9 mouse cellular contexts compared by ENCODE assay signal in genomic region chr7:112204380-112204963, GRCm38 (mm10). TPM values are rescaled to one million over a fixed set of nuclear protein-coding genes. Genes with fewer than 3 reads are reported as not detected.
DNase-seq lines count a peak whose midpoint lies in the region; ATAC-seq and TF ChIP-seq lines count a peak whose summit lies in the region.
"Had no signal": no experiment of that assay in that cellular context is flagged by ENCODE, and none has a peak within 500 bp of the region (broad histone marks: within the 10 kb centered on the region; RNA-seq: fewer than 3 reads in every experiment).

No protein-coding gene starts in this region.

- H3K4me3 ChIP-seq in layer of hippocampus, adult 2 months, result no peak overlapping the region
- no peak overlapping the region for H3K4me3 ChIP-seq in forebrain, embryonic 14.5 days (ENCODE audit: low read depth, low read length)

- no peaks in the 10 kb centered on the region for H3K36me3 ChIP-seq in forebrain, embryonic 14.5 days (ENCODE audit: control insufficient read depth, insufficient read depth, low read length)

- no peaks in the 10 kb centered on the region for H3K27me3 ChIP-seq in forebrain, embryonic 14.5 days (replicated peaks; ENCODE audit: control insufficient read depth, insufficient read depth, low read length)

- WGBS in forebrain, embryonic 14.5 days, result 69% methylated on average over 6 of the region's 6 CpGs

- H3K9ac ChIP-seq in forebrain, embryonic 14.5 days (ENCODE audit: low read length), result no peak overlapping the region

- H3K27ac ChIP-seq in layer of hippocampus, adult 2 months, result peak overlapping the region; percentile 80
- H3K27ac ChIP-seq in forebrain, embryonic 14.5 days (ENCODE audit: low read depth, low read length), result no peak overlapping the region

- no peaks in the 10 kb centered on the region for H3K9me3 ChIP-seq in forebrain, embryonic 14.5 days (replicated peaks; ENCODE audit: control insufficient read depth, low read length)

- no peak for ATAC-seq in forebrain, embryonic 14.5 days

- H3K4me2 ChIP-seq in forebrain, embryonic 14.5 days (ENCODE audit: low read length), result no peak overlapping the region

- no peaks in the 10 kb centered on the region for H3K4me1 ChIP-seq in forebrain, embryonic 14.5 days (ENCODE audit: control insufficient read depth, insufficient read depth, low read length)

- peak in 1 of 2 experiments; percentile 47 for DNase-seq in layer of hippocampus, adult 2 months (ENCODE audit: low spot score in 2 of 2)
- DNase-seq in layer of hippocampus, adult 11-12 months (ENCODE audit: low spot score), result no peak
- DNase-seq in CD4-positive helper T cell, adult 2 months (ENCODE audit: low read depth, low spot score), result peak; percentile 36
- DNase-seq in brain, adult 2 months (ENCODE audit: low read depth, low spot score), result peak; percentile 92
- peak; percentile 71 for DNase-seq in induced T-regulatory cell, adult 2 months (ENCODE audit: low read depth)
- no peak for DNase-seq in adrenal gland, adult 18-20 months (ENCODE audit: low spot score in 2 of 2)
- DNase-seq in T-cell, adult 2 months (ENCODE audit: low spot score), result no peak
- no peak for DNase-seq in forebrain, embryonic 14.5 days (ENCODE audit: low spot score)

- TF ChIP-seq CTCF in layer of hippocampus, adult 2 months (conservative IDR thresholded peaks at IDR 0.05), result no peak

RNA-seq across cellular contexts. Expression of gene Mical2, which starts 21.2 kb away (rescaled TPM):
- 100 to 1,000 TPM; 667 to 694 TPM for total RNA-seq in layer of hippocampus, adult 2 months (2021)
- total RNA-seq in adrenal gland, adult 18-20 months (2021), result 10 to 100 TPM in 1 of 2 experiments, 1 to 10 TPM in 1; 9.1 to 17.9 TPM
- 2.6 and 6.2 TPM in 2 replicates for polyA plus RNA-seq in forebrain, embryonic 14.5 days (2014; fragmentation: Nextera tagmentation; extraction: Ambion mirVana)

RNA-seq across cellular contexts. Expression of gene Dkk3, which starts 45.6 kb away (rescaled TPM):
- 100 to 1,000 TPM; 253 to 270 TPM for total RNA-seq in layer of hippocampus, adult 2 months (2021)
- 10 to 100 TPM; 19.0 to 20.1 TPM for total RNA-seq in adrenal gland, adult 18-20 months (2021)
- polyA plus RNA-seq in forebrain, embryonic 14.5 days (2014; fragmentation: Nextera tagmentation; extraction: Ambion mirVana), result 22.9 and 24.7 TPM in 2 replicates
- total RNA-seq: granulocyte monocyte progenitor cell, adult 5-6 weeks had no signal

Comparison
In these comparisons a context has a peak if more than half of its experiments do, and no peak if none do; other contexts are left out.
1. DNase-seq: peak in CD4-positive helper T cell, adult 2 months (single experiment), brain, adult 2 months (single experiment) and induced T-regulatory cell, adult 2 months (single experiment); none in layer of hippocampus, adult 11-12 months (single experiment), adrenal gland, adult 18-20 months (0 of 2), T-cell, adult 2 months (single experiment) and forebrain, embryonic 14.5 days (single experiment).
2. RNA of gene Mical2, which starts 21.2 kb away (total RNA-seq): 667 to 694 TPM in layer of hippocampus, adult 2 months; 9.1 to 17.9 TPM in adrenal gland, adult 18-20 months; every median in the first group is over 10 times any median in the second.
3. RNA of gene Dkk3, which starts 45.6 kb away (total RNA-seq): 253 to 270 TPM in layer of hippocampus, adult 2 months; 19.0 to 20.1 TPM in adrenal gland, adult 18-20 months; every median in the first group is over 10 times any median in the second.